Mouse (Mus musculus): ENCODE results near the gene Mroh7. TPM values are rescaled to one million over a fixed set of nuclear protein-coding genes. Genes with fewer than 3 reads are reported as not detected.
A peak's percentile ranks its signal among the peaks of the same experiment; 100 is the strongest.

The Mroh7 gene
- polyA plus RNA-seq, 1 experiment from 2014 or later = 0.45 TPM

DNA sequence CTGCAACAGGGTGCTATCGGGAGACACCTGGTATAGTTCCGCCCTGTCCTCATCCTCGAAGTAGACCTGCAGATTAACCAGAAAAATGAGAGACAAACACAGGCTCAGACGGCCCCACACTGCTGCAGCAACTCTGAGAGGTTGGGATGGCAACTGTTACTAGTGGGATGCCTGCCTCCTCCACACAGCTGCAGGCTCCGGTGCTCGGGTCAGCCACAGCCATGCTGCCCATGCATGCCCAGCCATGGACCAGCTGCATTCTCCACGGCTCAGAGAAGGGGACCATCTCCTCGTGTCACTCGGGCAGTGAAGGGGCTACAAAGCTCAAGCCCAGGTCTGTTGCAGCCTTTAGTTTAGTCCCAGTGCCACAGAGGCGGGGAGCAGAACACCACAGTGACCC is 65.1 kb downstream of the Mroh7 start:
- no peaks in the 10 kb centered on the region for H3K9me3 ChIP-seq (ENCODE audit: control insufficient read depth, low read length)
- no peaks in the 10 kb centered on the region for H3K27me3 ChIP-seq (ENCODE audit: control insufficient read depth, insufficient read depth, low read length)
- H3K4me3 ChIP-seq (ENCODE audit: control insufficient read depth in 1 of 2, insufficient read depth in 1 of 2, low read depth in 1 of 2, low read length in 2 of 2) = no peak overlapping the region
- peaks cover 100% of the 10 kb centered on the region for H3K36me3 ChIP-seq (ENCODE audit: control insufficient read depth, insufficient read depth, low read length)
- H3K27ac ChIP-seq (replicated peaks in 1 of 2; ENCODE audit: control insufficient read depth in 1 of 2, insufficient read depth in 1 of 2, low read depth in 2 of 2, low read length in 2 of 2) = no peak overlapping the region
- 0 out of 2 replicates have a peak, but pooled peaks have one; percentile 14 for ATAC-seq (ENCODE audit: insufficient number of reproducible peaks, insufficient read depth, low FRiP score, low read depth)
- H3K4me1 ChIP-seq (ENCODE audit: control insufficient read depth in 2 of 2, insufficient read depth in 2 of 2, low read length in 2 of 2) = no peaks in the 10 kb centered on the region
- no peak overlapping the region for H3K4me2 ChIP-seq (ENCODE audit: low read length)
- 91% methylated on average over 10 of the region's 10 CpGs for WGBS
- H3K9ac ChIP-seq (ENCODE audit: low read length) = no peak overlapping the region

DNA sequence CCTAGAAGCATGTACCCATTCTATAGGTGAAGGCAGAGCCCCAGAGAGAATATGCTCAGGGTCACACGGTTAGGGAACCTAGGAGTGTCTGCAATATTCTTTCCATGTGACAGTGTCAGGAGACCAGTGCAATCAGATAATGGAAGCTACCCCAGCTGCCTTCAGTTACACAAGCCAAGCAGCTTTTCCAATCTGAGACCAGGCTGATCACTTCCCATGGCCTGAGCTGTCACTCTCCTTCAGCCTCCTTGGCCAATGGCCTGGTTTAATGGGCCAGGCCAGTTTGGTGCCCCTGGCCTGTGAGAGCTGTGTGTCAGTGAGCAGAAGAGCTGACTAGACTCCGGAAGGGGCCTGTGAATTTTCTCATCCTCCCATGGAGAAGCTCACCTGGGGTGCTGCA is 65.5 kb downstream of the Mroh7 start:
- ATAC-seq (ENCODE audit: insufficient number of reproducible peaks, insufficient read depth, low FRiP score, low read depth) = no peak
- H3K9ac ChIP-seq (ENCODE audit: low read length) = no peak overlapping the region
- H3K36me3 ChIP-seq (ENCODE audit: control insufficient read depth, insufficient read depth, low read length) = peaks cover 100% of the 10 kb centered on the region
- H3K27ac ChIP-seq (replicated peaks in 1 of 2; ENCODE audit: control insufficient read depth in 1 of 2, insufficient read depth in 1 of 2, low read depth in 2 of 2, low read length in 2 of 2) = no peak overlapping the region
- H3K4me2 ChIP-seq (ENCODE audit: low read length) = no peak overlapping the region
- no peaks in the 10 kb centered on the region for H3K27me3 ChIP-seq (ENCODE audit: control insufficient read depth, insufficient read depth, low read length)
- 98% methylated on average over 2 of the region's 2 CpGs for WGBS
- no peak overlapping the region for H3K4me3 ChIP-seq (ENCODE audit: control insufficient read depth in 1 of 2, insufficient read depth in 1 of 2, low read depth in 1 of 2, low read length in 2 of 2)
- no peaks in the 10 kb centered on the region for H3K9me3 ChIP-seq (ENCODE audit: control insufficient read depth, low read length)
- H3K4me1 ChIP-seq (ENCODE audit: control insufficient read depth in 2 of 2, insufficient read depth in 2 of 2, low read length in 2 of 2) = no peaks in the 10 kb centered on the region

DNA sequence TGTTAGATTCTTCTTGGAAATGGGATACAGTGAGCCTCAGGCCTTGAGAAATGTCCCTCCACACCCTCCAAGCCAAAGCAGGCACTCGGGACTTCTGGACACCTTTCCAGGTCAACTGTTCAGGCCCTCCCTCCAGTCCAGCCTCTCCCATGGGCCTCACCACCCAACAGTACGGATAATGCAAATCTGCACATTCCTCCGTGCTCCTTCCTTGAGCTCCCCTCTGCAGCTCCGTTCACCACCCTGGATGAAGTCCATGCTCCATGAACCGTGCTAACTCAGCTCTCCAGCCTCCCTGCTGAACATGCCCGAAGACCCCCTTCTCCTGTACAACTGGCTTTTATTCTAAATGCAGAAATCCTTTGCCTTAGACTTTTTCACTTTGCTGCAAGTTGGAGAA is 66.0 kb downstream of the Mroh7 start:
- H3K4me2 ChIP-seq (ENCODE audit: low read length) = no peak overlapping the region
- no peak overlapping the region for H3K9ac ChIP-seq (ENCODE audit: low read length)
- 88% methylated on average over 6 of the region's 6 CpGs for WGBS
- peaks cover 100% of the 10 kb centered on the region for H3K36me3 ChIP-seq (ENCODE audit: control insufficient read depth, insufficient read depth, low read length)
- H3K4me3 ChIP-seq (ENCODE audit: control insufficient read depth in 1 of 2, insufficient read depth in 1 of 2, low read depth in 1 of 2, low read length in 2 of 2) = no peak overlapping the region
- no peaks in the 10 kb centered on the region for H3K4me1 ChIP-seq (ENCODE audit: control insufficient read depth in 2 of 2, insufficient read depth in 2 of 2, low read length in 2 of 2)
- ATAC-seq (ENCODE audit: insufficient number of reproducible peaks, insufficient read depth, low FRiP score, low read depth) = no peak
- H3K27ac ChIP-seq (replicated peaks in 1 of 2; ENCODE audit: control insufficient read depth in 1 of 2, insufficient read depth in 1 of 2, low read depth in 2 of 2, low read length in 2 of 2) = no peak overlapping the region
- no peaks in the 10 kb centered on the region for H3K9me3 ChIP-seq (ENCODE audit: control insufficient read depth, low read length)
- no peaks in the 10 kb centered on the region for H3K27me3 ChIP-seq (ENCODE audit: control insufficient read depth, insufficient read depth, low read length)

DNA sequence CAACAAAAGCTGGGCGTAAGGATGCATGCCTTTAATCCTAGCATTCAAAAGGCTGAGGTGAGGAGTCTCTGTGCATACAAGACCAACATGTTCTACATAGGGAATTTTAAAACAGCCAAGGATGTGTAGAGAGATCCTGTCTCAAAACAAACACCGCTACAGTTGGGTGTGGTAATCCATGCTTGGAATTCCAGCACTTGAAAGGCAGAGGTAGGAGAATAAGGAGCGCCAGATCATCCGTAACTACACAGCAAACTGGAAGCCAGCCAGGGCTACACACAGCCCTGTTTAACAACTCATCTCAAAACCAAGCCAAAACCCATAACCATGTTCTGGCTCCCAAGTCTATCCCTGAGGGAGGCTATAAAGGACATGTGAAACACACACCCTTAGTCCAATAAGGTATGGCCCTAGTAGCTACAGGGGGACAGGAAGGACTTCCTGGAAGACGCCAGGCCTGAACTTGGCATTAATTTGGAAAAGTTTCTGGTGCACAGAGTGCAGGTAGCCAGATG is 66.7 kb downstream of the Mroh7 start:
- H3K4me3 ChIP-seq (ENCODE audit: control insufficient read depth in 1 of 2, insufficient read depth in 1 of 2, low read depth in 1 of 2, low read length in 2 of 2) = no peak overlapping the region
- 79% methylated on average over 5 of the region's 5 CpGs for WGBS
- H3K36me3 ChIP-seq (ENCODE audit: control insufficient read depth, insufficient read depth, low read length) = peaks cover 100% of the 10 kb centered on the region
- ATAC-seq (ENCODE audit: insufficient number of reproducible peaks, insufficient read depth, low FRiP score, low read depth) = no peak
- H3K27me3 ChIP-seq (ENCODE audit: control insufficient read depth, insufficient read depth, low read length) = no peaks in the 10 kb centered on the region
- no peak overlapping the region for H3K27ac ChIP-seq (replicated peaks in 1 of 2; ENCODE audit: control insufficient read depth in 1 of 2, insufficient read depth in 1 of 2, low read depth in 2 of 2, low read length in 2 of 2)
- no peaks in the 10 kb centered on the region for H3K4me1 ChIP-seq (ENCODE audit: control insufficient read depth in 2 of 2, insufficient read depth in 2 of 2, low read length in 2 of 2)
- H3K9me3 ChIP-seq (ENCODE audit: control insufficient read depth, low read length) = no peaks in the 10 kb centered on the region
- no peak overlapping the region for H3K9ac ChIP-seq (ENCODE audit: low read length)
- no peak overlapping the region for H3K4me2 ChIP-seq (ENCODE audit: low read length)

DNA sequence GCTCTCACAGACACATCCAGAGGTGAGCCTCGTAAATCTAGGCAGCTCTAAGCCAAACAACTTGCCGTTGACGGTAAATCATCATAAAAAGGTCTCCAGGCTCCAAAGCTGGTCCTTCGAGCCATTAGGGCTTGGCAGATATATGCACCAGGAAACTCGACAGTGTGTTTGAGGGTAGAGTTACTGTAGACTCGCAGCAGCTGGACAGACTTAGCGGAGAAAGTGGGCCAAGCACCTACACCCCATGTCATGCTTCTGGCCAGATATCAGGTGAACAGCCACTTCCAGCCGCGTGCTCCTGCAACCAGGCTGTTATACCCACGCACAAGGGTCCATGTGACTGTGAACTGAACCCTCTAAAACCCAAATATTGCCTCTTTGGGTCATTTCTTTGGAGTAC is 75.0 kb downstream of the Mroh7 start:
- H3K27me3 ChIP-seq (ENCODE audit: control insufficient read depth, insufficient read depth, low read length) = no peaks in the 10 kb centered on the region
- no peaks in the 10 kb centered on the region for H3K9me3 ChIP-seq (ENCODE audit: control insufficient read depth, low read length)
- no peak for ATAC-seq (ENCODE audit: insufficient number of reproducible peaks, insufficient read depth, low FRiP score, low read depth)
- H3K9ac ChIP-seq (ENCODE audit: low read length) = no peak overlapping the region
- H3K4me3 ChIP-seq (ENCODE audit: control insufficient read depth in 1 of 2, insufficient read depth in 1 of 2, low read depth in 1 of 2, low read length in 2 of 2) = no peak overlapping the region
- H3K4me1 ChIP-seq (ENCODE audit: control insufficient read depth in 2 of 2, insufficient read depth in 2 of 2, low read length in 2 of 2) = peaks cover 5 to 7% of the 10 kb centered on the region in 2 experiments
- no peak overlapping the region for H3K4me2 ChIP-seq (ENCODE audit: low read length)
- peaks cover 70% of the 10 kb centered on the region for H3K36me3 ChIP-seq (ENCODE audit: control insufficient read depth, insufficient read depth, low read length)
- no peak overlapping the region for H3K27ac ChIP-seq (replicated peaks in 1 of 2; ENCODE audit: control insufficient read depth in 1 of 2, insufficient read depth in 1 of 2, low read depth in 2 of 2, low read length in 2 of 2)
- WGBS = 87% methylated on average over 10 of the region's 10 CpGs

DNA sequence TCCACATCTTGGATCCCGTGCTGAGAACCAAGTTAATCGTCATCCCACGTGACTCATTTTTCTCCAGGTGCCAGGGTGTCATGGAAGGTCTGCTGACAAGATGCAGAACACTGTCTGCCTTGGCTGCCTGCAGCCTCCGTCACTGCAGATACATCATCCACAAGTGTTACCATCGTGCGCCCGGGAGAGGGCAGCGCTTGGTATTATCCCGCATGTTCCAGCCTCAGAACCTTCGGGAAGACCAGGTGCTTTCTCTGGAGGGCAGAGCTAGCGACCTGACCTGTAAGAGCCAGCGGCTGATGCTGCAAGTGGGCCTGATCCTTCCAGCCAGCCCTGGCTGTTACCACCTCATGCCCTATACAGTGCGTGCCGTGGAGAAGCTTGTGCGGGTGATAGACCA is 77.7 kb downstream of the Mroh7 start:
- Histone ChIP-seq H3K27ac (replicated peaks in 1 of 2; ENCODE audit: control insufficient read depth in 1 of 2, insufficient read depth in 1 of 2, low read depth in 2 of 2, low read length in 2 of 2) (no peak overlapping the region), H3K9ac (ENCODE audit: low read length) (no peak overlapping the region), H3K4me1 (ENCODE audit: control insufficient read depth in 2 of 2, insufficient read depth in 2 of 2, low read length in 2 of 2) (peaks cover 5 to 7% of the 10 kb centered on the region in 2 experiments), H3K4me2 (ENCODE audit: low read length) (no peak overlapping the region), H3K27me3 (ENCODE audit: control insufficient read depth, insufficient read depth, low read length) (peaks cover 7% of the 10 kb centered on the region; the same call in 1 of the 2 replicates), H3K4me3 (ENCODE audit: control insufficient read depth in 1 of 2, insufficient read depth in 1 of 2, low read depth in 1 of 2, low read length in 2 of 2) (no peak overlapping the region), H3K9me3 (ENCODE audit: control insufficient read depth, low read length) (no peaks in the 10 kb centered on the region), H3K36me3 (ENCODE audit: control insufficient read depth, insufficient read depth, low read length) (peaks cover 44% of the 10 kb centered on the region)
- no peak for ATAC-seq (ENCODE audit: insufficient number of reproducible peaks, insufficient read depth, low FRiP score, low read depth)
- WGBS = 84% methylated on average over 15 of the region's 15 CpGs

DNA sequence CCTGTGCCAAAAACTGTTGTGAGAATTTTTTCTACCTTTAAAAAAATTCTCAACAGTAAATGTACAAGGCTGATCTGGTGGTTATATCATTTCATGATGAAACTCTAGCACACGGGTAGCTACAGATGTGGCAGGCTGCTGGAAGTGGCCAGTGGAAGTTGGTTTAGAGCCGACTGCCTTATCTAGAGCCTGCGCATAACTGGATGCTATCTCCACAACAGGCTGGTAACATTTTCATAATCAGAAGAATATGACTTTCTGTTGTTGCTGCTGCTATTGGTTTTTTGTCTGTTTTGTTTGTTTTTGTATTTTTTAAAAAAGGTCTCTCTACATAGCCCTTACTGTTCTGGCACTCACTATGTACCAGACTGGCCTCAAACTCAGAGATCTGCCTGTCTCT is 78.2 kb downstream of the Mroh7 start:
- peaks cover 38% of the 10 kb centered on the region for H3K36me3 ChIP-seq (ENCODE audit: control insufficient read depth, insufficient read depth, low read length)
- ATAC-seq (ENCODE audit: insufficient number of reproducible peaks, insufficient read depth, low FRiP score, low read depth) = no peak
- no peak overlapping the region for H3K9ac ChIP-seq (ENCODE audit: low read length)
- no peaks in the 10 kb centered on the region for H3K9me3 ChIP-seq (ENCODE audit: control insufficient read depth, low read length)
- no peak overlapping the region for H3K4me3 ChIP-seq (ENCODE audit: control insufficient read depth in 1 of 2, insufficient read depth in 1 of 2, low read depth in 1 of 2, low read length in 2 of 2)
- peaks cover 5 to 7% of the 10 kb centered on the region in 2 experiments for H3K4me1 ChIP-seq (ENCODE audit: control insufficient read depth in 2 of 2, insufficient read depth in 2 of 2, low read length in 2 of 2)
- H3K4me2 ChIP-seq (ENCODE audit: low read length) = no peak overlapping the region
- H3K27me3 ChIP-seq (ENCODE audit: control insufficient read depth, insufficient read depth, low read length) = peaks cover 11% of the 10 kb centered on the region
- WGBS = 81% methylated on average over 3 of the region's 3 CpGs
- no peak overlapping the region for H3K27ac ChIP-seq (replicated peaks in 1 of 2; ENCODE audit: control insufficient read depth in 1 of 2, insufficient read depth in 1 of 2, low read depth in 2 of 2, low read length in 2 of 2)

DNA sequence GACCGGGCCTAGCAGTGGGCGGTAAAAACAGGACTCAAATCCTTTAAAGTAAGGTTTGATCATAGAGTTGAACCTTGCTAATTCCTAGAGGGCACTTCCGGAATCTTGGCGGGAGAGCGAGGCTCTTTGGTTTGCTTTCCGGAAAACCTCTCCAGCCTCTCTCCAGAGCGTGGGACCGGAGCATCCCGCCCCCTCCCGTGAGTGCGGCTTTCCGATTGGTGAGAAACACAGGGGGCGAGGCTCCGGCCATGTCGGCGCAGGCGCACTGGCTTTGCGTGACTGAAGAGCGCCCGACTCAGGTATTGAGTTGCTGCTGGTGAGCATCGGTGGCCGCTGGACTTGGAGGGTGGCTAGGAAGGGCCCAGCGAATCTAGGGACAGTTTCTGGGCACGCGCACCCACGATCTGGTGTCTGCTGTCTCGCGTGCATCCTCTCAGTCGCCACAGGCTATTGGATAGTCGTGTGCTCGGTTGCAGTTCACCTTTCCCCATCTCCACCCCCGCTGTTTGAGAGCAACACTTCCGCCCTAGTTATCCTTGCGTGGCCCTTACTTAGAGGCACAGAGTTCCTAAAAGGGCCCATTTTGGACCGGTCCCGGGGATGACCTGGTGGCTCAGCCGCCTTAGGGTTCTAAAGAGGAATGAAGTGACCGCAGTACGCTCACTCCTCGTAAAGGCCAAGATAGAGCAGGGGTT is 79.7 kb downstream of the Mroh7 start, which contains the start of gene Pars2:
Gene Pars2, plus strand, starts transcription at position 237 of the 695 bp plus-strand sequence.
- WGBS = 3% methylated on average over 40 of the region's 40 CpGs
- H3K4me2 ChIP-seq (ENCODE audit: low read length) = peak within 1 kb of the TSS; percentile 79
- peak within 1 kb of the TSS; percentile 64 to 76 for H3K4me3 ChIP-seq (ENCODE audit: control insufficient read depth in 1 of 2, insufficient read depth in 1 of 2, low read depth in 1 of 2, low read length in 2 of 2)
- ATAC-seq (ENCODE audit: insufficient number of reproducible peaks, insufficient read depth, low FRiP score, low read depth) = peak; percentile 94
- H3K4me1 ChIP-seq (ENCODE audit: control insufficient read depth in 2 of 2, insufficient read depth in 2 of 2, low read length in 2 of 2) = peaks cover 5 to 7% of the 10 kb centered on the region in 2 experiments
- H3K36me3 ChIP-seq (ENCODE audit: control insufficient read depth, insufficient read depth, low read length) = peaks cover 27% of the 10 kb centered on the region
- H3K9me3 ChIP-seq (ENCODE audit: control insufficient read depth, low read length) = no peaks in the 10 kb centered on the region
- H3K27ac ChIP-seq (replicated peaks in 1 of 2; ENCODE audit: control insufficient read depth in 1 of 2, insufficient read depth in 1 of 2, low read depth in 2 of 2, low read length in 2 of 2) = peak within 1 kb of the TSS; percentile 3 to 49; a peak in 3 of 4 replicates
- H3K9ac ChIP-seq (ENCODE audit: low read length) = peak within 1 kb of the TSS; percentile 85
- H3K27me3 ChIP-seq (ENCODE audit: control insufficient read depth, insufficient read depth, low read length) = peaks cover 14% of the 10 kb centered on the region

All from heart, embryonic 14.5 days (tissue).